Mouse (Mus musculus): ENCODE results near the gene Zpbp2. TPM values are rescaled to one million over a fixed set of nuclear protein-coding genes. Genes with fewer than 3 reads are reported as not detected.
"Not testable (repeated sequence)": the region's sequence is repeated elsewhere in the genome, so short reads cannot be mapped to it uniquely, and the experiment has no call there.

The Zpbp2 gene
- polyA plus RNA-seq, 1 experiment from 2014 or later = 0.24 TPM

DNA sequence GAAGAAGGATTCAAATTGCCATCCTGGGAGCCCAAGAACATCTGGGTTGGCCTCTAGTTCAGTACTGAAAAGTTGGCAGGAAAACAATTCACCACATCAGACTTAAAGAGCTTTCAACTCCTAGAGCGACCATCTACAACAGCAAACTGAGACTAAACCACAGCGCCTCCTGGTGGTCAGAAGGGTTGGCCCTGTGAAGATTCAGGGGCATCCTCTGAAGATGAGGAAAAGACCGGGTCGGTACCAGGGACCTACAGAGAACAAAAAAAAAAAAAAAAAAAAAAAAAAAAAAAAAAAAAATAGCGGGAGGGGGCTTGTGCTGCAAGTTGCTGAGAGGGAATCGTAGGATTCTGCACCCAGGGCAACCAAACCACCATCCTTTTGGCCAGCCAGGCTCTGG is 46.5 kb downstream of the Zpbp2 start:
- Histone ChIP-seq H3K9me3 (replicated peaks; ENCODE audit: control insufficient read depth, low read length) (no peaks in the 10 kb centered on the region), H3K36me3 (replicated peaks; ENCODE audit: control insufficient read depth, insufficient read depth, low read depth, low read length) (no peaks in the 10 kb centered on the region), H3K27me3 (ENCODE audit: control insufficient read depth, insufficient read depth, low read length) (peaks cover 6% of the 10 kb centered on the region; the same call in 1 of the 2 replicates), H3K4me3 (ENCODE audit: low read depth, low read length) (no peak overlapping the region), H3K27ac (replicated peaks; ENCODE audit: low read depth, low read length) (no peak overlapping the region), H3K4me1 (ENCODE audit: control insufficient read depth, insufficient read depth, low read length) (no peaks in the 10 kb centered on the region), H3K9ac (replicated peaks; ENCODE audit: low read length) (no peak overlapping the region), H3K4me2 (ENCODE audit: low read depth, low read length) (no peak overlapping the region)
- DNase-seq (ENCODE audit: low spot score) (peak; percentile 76), ATAC-seq (replicated peaks; ENCODE audit: insufficient number of reproducible peaks, low FRiP score, low TSS enrichment, low read depth) (no peak)
- 42% methylated on average over 6 of the region's 6 CpGs for WGBS

- no peaks in the 10 kb centered on the region for H3K36me3 ChIP-seq (replicated peaks; ENCODE audit: control insufficient read depth, insufficient read depth, low read depth, low read length)
- WGBS = 79% methylated on average over 8 of the region's 8 CpGs
- no peak for ATAC-seq (replicated peaks; ENCODE audit: insufficient number of reproducible peaks, low FRiP score, low TSS enrichment, low read depth)
- no peaks in the 10 kb centered on the region for H3K9me3 ChIP-seq (replicated peaks; ENCODE audit: control insufficient read depth, low read length)
- no peaks in the 10 kb centered on the region for H3K4me1 ChIP-seq (ENCODE audit: control insufficient read depth, insufficient read depth, low read length)
- H3K4me3 ChIP-seq (ENCODE audit: low read depth, low read length) = no peak within 1 kb of the TSS
- H3K27ac ChIP-seq (replicated peaks; ENCODE audit: low read depth, low read length) = no peak within 1 kb of the TSS
- no peak within 1 kb of the TSS for H3K9ac ChIP-seq (replicated peaks; ENCODE audit: low read length)
- DNase-seq (ENCODE audit: low spot score) = no peak
- H3K27me3 ChIP-seq (ENCODE audit: control insufficient read depth, insufficient read depth, low read length) = peaks cover 6% of the 10 kb centered on the region; the same call in 1 of the 2 replicates
- no peak within 1 kb of the TSS for H3K4me2 ChIP-seq (ENCODE audit: low read depth, low read length)
Measured at GRCm38 (mm10) chr11:98597991-98598390, 47.1 kb downstream of the Zpbp2 start, which contains the start of gene Lrrc3c. Lrrc3c (plus strand) TSS chr11:98598291.

- no peak for ATAC-seq (replicated peaks; ENCODE audit: insufficient number of reproducible peaks, low FRiP score, low TSS enrichment, low read depth)
Measured at GRCm38 (mm10) chr11:98598851-98599290, 48.0 kb downstream of the Zpbp2 start.

DNA sequence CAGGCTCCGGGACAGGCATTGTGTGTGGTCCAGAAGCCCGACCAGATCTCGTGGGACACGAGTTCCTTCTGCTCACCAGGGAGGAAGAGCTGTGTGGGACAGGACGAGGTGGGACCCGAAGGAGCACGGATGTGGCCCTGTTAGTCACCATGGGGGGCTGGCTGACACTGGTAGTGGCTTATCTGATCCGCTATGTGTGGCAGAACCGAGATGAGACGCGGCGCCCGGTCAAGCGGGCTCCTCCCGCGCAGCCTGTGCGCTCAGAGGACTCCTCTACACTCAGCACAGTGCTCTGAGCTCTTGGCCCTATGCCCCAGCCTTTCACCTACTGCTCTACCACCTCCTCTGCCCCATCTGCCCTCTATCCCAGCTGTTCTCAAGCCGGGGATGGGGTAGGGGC is 48.4 kb downstream of the Zpbp2 start:
- Histone ChIP-seq H3K4me1 (ENCODE audit: control insufficient read depth, insufficient read depth, low read length) (no peaks in the 10 kb centered on the region), H3K9ac (replicated peaks; ENCODE audit: low read length) (no peak overlapping the region), H3K36me3 (replicated peaks; ENCODE audit: control insufficient read depth, insufficient read depth, low read depth, low read length) (no peaks in the 10 kb centered on the region), H3K27me3 (ENCODE audit: control insufficient read depth, insufficient read depth, low read length) (peaks cover 6% of the 10 kb centered on the region; the same call in 1 of the 2 replicates), H3K27ac (replicated peaks; ENCODE audit: low read depth, low read length) (no peak overlapping the region), H3K9me3 (replicated peaks; ENCODE audit: control insufficient read depth, low read length) (no peaks in the 10 kb centered on the region), H3K4me2 (ENCODE audit: low read depth, low read length) (no peak overlapping the region), H3K4me3 (ENCODE audit: low read depth, low read length) (no peak overlapping the region)
- 35% methylated on average over 18 of the region's 18 CpGs for WGBS
- no peak for ATAC-seq (replicated peaks; ENCODE audit: insufficient number of reproducible peaks, low FRiP score, low TSS enrichment, low read depth)
- no peak for DNase-seq (ENCODE audit: low spot score)

More at GRCm38 (mm10) chr11:98598851-98599290, 48.0 kb downstream of the Zpbp2 start:
- H3K4me2 ChIP-seq (ENCODE audit: low read depth, low read length) = no peak overlapping the region
- no peak overlapping the region for H3K4me3 ChIP-seq (ENCODE audit: low read depth, low read length)
- no peak for DNase-seq (ENCODE audit: low spot score)
- no peaks in the 10 kb centered on the region for H3K4me1 ChIP-seq (ENCODE audit: control insufficient read depth, insufficient read depth, low read length)
- no peak overlapping the region for H3K27ac ChIP-seq (replicated peaks; ENCODE audit: low read depth, low read length)
- H3K36me3 ChIP-seq (replicated peaks; ENCODE audit: control insufficient read depth, insufficient read depth, low read depth, low read length) = no peaks in the 10 kb centered on the region
- H3K9ac ChIP-seq (replicated peaks; ENCODE audit: low read length) = no peak overlapping the region
- no peaks in the 10 kb centered on the region for H3K9me3 ChIP-seq (replicated peaks; ENCODE audit: control insufficient read depth, low read length)
- H3K27me3 ChIP-seq (ENCODE audit: control insufficient read depth, insufficient read depth, low read length) = peaks cover 6% of the 10 kb centered on the region; the same call in 1 of the 2 replicates
- WGBS = 67% methylated on average over 18 of the region's 18 CpGs

- no peak overlapping the region for H3K27ac ChIP-seq (replicated peaks; ENCODE audit: low read depth, low read length)
- H3K4me2 ChIP-seq (ENCODE audit: low read depth, low read length) = peak overlapping the region; percentile 51
- H3K36me3 ChIP-seq (replicated peaks; ENCODE audit: control insufficient read depth, insufficient read depth, low read depth, low read length) = no peaks in the 10 kb centered on the region
- H3K4me3 ChIP-seq (ENCODE audit: low read depth, low read length) = peak overlapping the region; percentile 14; the same call in 1 of the 2 replicates
- DNase-seq (ENCODE audit: low spot score) (peak; percentile 65), ATAC-seq (replicated peaks; ENCODE audit: insufficient number of reproducible peaks, low FRiP score, low TSS enrichment, low read depth) (no peak)
- H3K9ac ChIP-seq (replicated peaks; ENCODE audit: low read length) = peak overlapping the region; percentile 25; the same call in 1 of the 2 replicates
- peaks cover 6% of the 10 kb centered on the region; the same call in 1 of the 2 replicates for H3K27me3 ChIP-seq (ENCODE audit: control insufficient read depth, insufficient read depth, low read length)
- H3K4me1 ChIP-seq (ENCODE audit: control insufficient read depth, insufficient read depth, low read length) = no peaks in the 10 kb centered on the region
- H3K9me3 ChIP-seq (replicated peaks; ENCODE audit: control insufficient read depth, low read length) = no peaks in the 10 kb centered on the region
- WGBS = 2% methylated on average over 20 of the region's 20 CpGs
Measured at GRCm38 (mm10) chr11:98602090-98602690, 51.3 kb downstream of the Zpbp2 start.

DNA sequence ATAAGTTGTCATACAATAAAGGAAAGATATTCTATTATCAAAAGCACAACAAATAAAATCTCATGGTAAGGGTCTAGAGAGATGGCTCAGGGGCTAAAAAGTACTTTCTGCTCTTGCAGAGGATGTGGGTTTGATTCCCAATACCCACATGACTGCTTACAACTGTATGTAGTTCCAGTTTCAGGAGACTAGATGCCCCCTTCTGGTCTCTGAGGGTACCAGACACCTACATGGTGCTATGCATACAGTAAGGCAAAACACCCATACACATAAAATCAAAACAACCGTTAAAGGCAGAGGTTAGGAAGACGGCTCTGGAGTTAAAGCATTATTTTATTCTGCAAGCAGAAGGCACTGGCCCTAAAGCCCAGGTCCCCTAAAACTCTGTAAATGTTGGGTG is 53.1 kb downstream of the Zpbp2 start:
- Histone ChIP-seq H3K27me3 (ENCODE audit: control insufficient read depth, insufficient read depth, low read length) (peaks cover 3% of the 10 kb centered on the region; the same call in 1 of the 2 replicates), H3K9ac (replicated peaks; ENCODE audit: low read length) (no peak overlapping the region), H3K4me3 (ENCODE audit: low read depth, low read length) (no peak overlapping the region), H3K4me1 (ENCODE audit: control insufficient read depth, insufficient read depth, low read length) (no peaks in the 10 kb centered on the region), H3K27ac (replicated peaks; ENCODE audit: low read depth, low read length) (no peak overlapping the region), H3K36me3 (replicated peaks; ENCODE audit: control insufficient read depth, insufficient read depth, low read depth, low read length) (no peaks in the 10 kb centered on the region), H3K4me2 (ENCODE audit: low read depth, low read length) (no peak overlapping the region), H3K9me3 (replicated peaks; ENCODE audit: control insufficient read depth, low read length) (no peaks in the 10 kb centered on the region)
- WGBS = 86% methylated on average over 2 of the region's 2 CpGs
- no peak for ATAC-seq (replicated peaks; ENCODE audit: insufficient number of reproducible peaks, low FRiP score, low TSS enrichment, low read depth)
- DNase-seq (ENCODE audit: low spot score) = no peak

- H3K27ac ChIP-seq (replicated peaks; ENCODE audit: low read depth, low read length); H3K4me3 ChIP-seq (ENCODE audit: low read depth, low read length); H3K4me2 ChIP-seq (ENCODE audit: low read depth, low read length); DNase-seq (ENCODE audit: low spot score); H3K9me3 ChIP-seq (replicated peaks; ENCODE audit: control insufficient read depth, low read length); H3K27me3 ChIP-seq (ENCODE audit: control insufficient read depth, insufficient read depth, low read length); H3K9ac ChIP-seq (replicated peaks; ENCODE audit: low read length); H3K4me1 ChIP-seq (ENCODE audit: control insufficient read depth, insufficient read depth, low read length); H3K36me3 ChIP-seq (replicated peaks; ENCODE audit: control insufficient read depth, insufficient read depth, low read depth, low read length); ATAC-seq (replicated peaks; ENCODE audit: insufficient number of reproducible peaks, low FRiP score, low TSS enrichment, low read depth): not testable (repeated sequence)
- 71% methylated on average over 6 of the region's 6 CpGs for WGBS
Measured at GRCm38 (mm10) chr11:98604911-98605310, 54.0 kb downstream of the Zpbp2 start.

- no peak overlapping the region for H3K27ac ChIP-seq (replicated peaks; ENCODE audit: low read depth, low read length)
- no peak overlapping the region for H3K4me3 ChIP-seq (ENCODE audit: low read depth, low read length)
- WGBS = 7% methylated on average over 3 of the region's 3 CpGs
- no peaks in the 10 kb centered on the region for H3K27me3 ChIP-seq (ENCODE audit: control insufficient read depth, insufficient read depth, low read length)
- H3K4me1 ChIP-seq (ENCODE audit: control insufficient read depth, insufficient read depth, low read length) = no peaks in the 10 kb centered on the region
- no peak overlapping the region for H3K9ac ChIP-seq (replicated peaks; ENCODE audit: low read length)
- no peaks in the 10 kb centered on the region for H3K36me3 ChIP-seq (replicated peaks; ENCODE audit: control insufficient read depth, insufficient read depth, low read depth, low read length)
- no peak overlapping the region for H3K4me2 ChIP-seq (ENCODE audit: low read depth, low read length)
- DNase-seq (ENCODE audit: low spot score) (peak; percentile 80), ATAC-seq (replicated peaks; ENCODE audit: insufficient number of reproducible peaks, low FRiP score, low TSS enrichment, low read depth) (no peak)
- H3K9me3 ChIP-seq (replicated peaks; ENCODE audit: control insufficient read depth, low read length) = no peaks in the 10 kb centered on the region
Measured at GRCm38 (mm10) chr11:98606763-98607162, 55.9 kb downstream of the Zpbp2 start.

Data from embryonic facial prominence, embryonic 11.5 days (tissue).